In genomic region chr7:37366006-37366405, GRCm38 (mm10) we compare ENCODE assay signal across 18 mouse cellular contexts.
DNase-seq lines count a peak whose midpoint lies in the region; ATAC-seq and TF ChIP-seq lines count a peak whose summit lies in the region.
"Had no signal": no experiment of that assay in that cellular context is flagged by ENCODE, and none has a peak within 500 bp of the region (broad histone marks: within the 10 kb centered on the region; RNA-seq: fewer than 3 reads in every experiment).

No protein-coding gene starts in this region.

- peaks cover 61% of the 10 kb centered on the region for H3K4me1 ChIP-seq in forebrain, embryonic 10.5 days
- H3K4me1 ChIP-seq in forebrain, embryonic 13.5 days = peaks cover 46% of the 10 kb centered on the region
- H3K4me1 ChIP-seq in midbrain, embryonic 10.5 days = peaks cover 58% of the 10 kb centered on the region
- peaks cover 28% of the 10 kb centered on the region for H3K4me1 ChIP-seq in midbrain, embryonic 16.5 days (ENCODE audit: control insufficient read depth, insufficient read depth, low read length)
- H3K4me1 ChIP-seq in lung, adult 2 months (ENCODE audit: control insufficient read depth, insufficient read depth, low read length) = 0 out of 2 replicates have a peak, but pooled peaks cover 2% of the 10 kb centered on the region

- peak overlapping the region; percentile 90 for H3K27ac ChIP-seq in forebrain, embryonic 10.5 days
- H3K27ac ChIP-seq in forebrain, embryonic 13.5 days = no peak overlapping the region
- H3K27ac ChIP-seq in midbrain, embryonic 10.5 days (replicated peaks) = peak overlapping the region; percentile 87
- no peak overlapping the region for H3K27ac ChIP-seq in midbrain, embryonic 16.5 days (ENCODE audit: low read length)
- H3K27ac ChIP-seq: hindbrain, embryonic 15.5 days; limb, embryonic 12.5 days; liver, embryonic 13.5 days; macrophage had no signal

- H3K36me3 ChIP-seq in forebrain, embryonic 10.5 days (replicated peaks) = no peaks in the 10 kb centered on the region
- no peaks in the 10 kb centered on the region for H3K36me3 ChIP-seq in forebrain, embryonic 13.5 days (ENCODE audit: poor library complexity, severe bottlenecking)
- H3K36me3 ChIP-seq in midbrain, embryonic 10.5 days = no peaks in the 10 kb centered on the region
- H3K36me3 ChIP-seq in midbrain, embryonic 16.5 days (ENCODE audit: control insufficient read depth, insufficient read depth, low read length) = no peaks in the 10 kb centered on the region
- H3K36me3 ChIP-seq: hindbrain, embryonic 15.5 days; limb, embryonic 12.5 days; liver, embryonic 13.5 days had no signal

- TF ChIP-seq CTCF in lung, adult 2 months (IDR thresholded peaks at IDR 0.05; ENCODE audit: insufficient read depth, low read length) = no peak

- TF ChIP-seq POLR2A in lung, adult 2 months (IDR thresholded peaks at IDR 0.05; ENCODE audit: borderline replicate concordance, extremely low read depth, low read depth, low read length) = no peak

- H3K9ac ChIP-seq in forebrain, embryonic 13.5 days = no peak overlapping the region
- H3K9ac ChIP-seq in midbrain, embryonic 16.5 days (ENCODE audit: low read depth, low read length) = no peak overlapping the region
- H3K9ac ChIP-seq: hindbrain, embryonic 15.5 days; limb, embryonic 12.5 days; liver, embryonic 13.5 days had no signal

- H3K9me3 ChIP-seq in forebrain, embryonic 10.5 days = no peaks in the 10 kb centered on the region
- no peaks in the 10 kb centered on the region for H3K9me3 ChIP-seq in forebrain, embryonic 13.5 days (replicated peaks)
- H3K9me3 ChIP-seq in midbrain, embryonic 10.5 days (replicated peaks) = no peaks in the 10 kb centered on the region
- no peaks in the 10 kb centered on the region for H3K9me3 ChIP-seq in midbrain, embryonic 16.5 days (replicated peaks; ENCODE audit: control insufficient read depth, low read length, poor library complexity, severe bottlenecking)
- H3K9me3 ChIP-seq: hindbrain, embryonic 15.5 days; limb, embryonic 12.5 days; liver, embryonic 13.5 days had no signal

- no peak overlapping the region for H3K4me3 ChIP-seq in forebrain, embryonic 10.5 days
- H3K4me3 ChIP-seq in forebrain, embryonic 13.5 days = no peak overlapping the region
- H3K4me3 ChIP-seq in midbrain, embryonic 10.5 days = no peak overlapping the region
- H3K4me3 ChIP-seq in midbrain, embryonic 16.5 days (ENCODE audit: low read depth, low read length) = no peak overlapping the region
- H3K4me3 ChIP-seq in lung, adult 2 months (replicated peaks; ENCODE audit: extremely low read depth, low read depth, low read length) = no peak overlapping the region
- H3K4me3 ChIP-seq: hindbrain, embryonic 15.5 days; limb, embryonic 12.5 days; liver, embryonic 13.5 days had no signal

- H3K4me2 ChIP-seq in forebrain, embryonic 13.5 days = no peak overlapping the region
- no peak overlapping the region for H3K4me2 ChIP-seq in midbrain, embryonic 16.5 days (ENCODE audit: low read length)
- H3K4me2 ChIP-seq: hindbrain, embryonic 15.5 days; limb, embryonic 12.5 days; liver, embryonic 13.5 days had no signal

- 94% methylated on average over 19 of the region's 19 CpGs for WGBS in forebrain, embryonic 10.5 days
- 78% methylated on average over 19 of the region's 19 CpGs for WGBS in forebrain, embryonic 13.5 days
- WGBS in midbrain, embryonic 10.5 days = 88% methylated on average over 19 of the region's 19 CpGs
- 66% methylated on average over 19 of the region's 19 CpGs for WGBS in midbrain, embryonic 16.5 days
- 58% methylated on average over 19 of the region's 19 CpGs for WGBS in lung, adult 2 months

- ATAC-seq in forebrain, embryonic 13.5 days = no peak
- no peak for ATAC-seq in midbrain, embryonic 16.5 days
- ATAC-seq: activated CD4-positive, CD25-positive, alpha-beta regulatory T cell, adult 4 months had no signal

- peaks cover under 1% of the 10 kb centered on the region; the same call in 1 of the 2 replicates for H3K27me3 ChIP-seq in forebrain, embryonic 10.5 days (ENCODE audit: poor library complexity, severe bottlenecking)
- H3K27me3 ChIP-seq in forebrain, embryonic 13.5 days = no peaks in the 10 kb centered on the region
- H3K27me3 ChIP-seq in midbrain, embryonic 10.5 days (ENCODE audit: low read depth, poor library complexity, severe bottlenecking) = peaks cover 9% of the 10 kb centered on the region; the same call in 1 of the 2 replicates
- no peaks in the 10 kb centered on the region for H3K27me3 ChIP-seq in midbrain, embryonic 16.5 days (ENCODE audit: control insufficient read depth, insufficient read depth, low read depth, low read length)
- H3K27me3 ChIP-seq: hindbrain, embryonic 15.5 days; limb, embryonic 12.5 days had no signal

- no peak for DNase-seq in forebrain, embryonic 10.5 days (ENCODE audit: extremely low spot score, low spot score)
- no peak for DNase-seq in midbrain, embryonic 10.5 days (ENCODE audit: low spot score)
- DNase-seq in lung, adult 2 months = peak; percentile 13
- peak; percentile 14 for DNase-seq in lung, postnatal 25 days (ENCODE audit: low spot score)
- no peak for DNase-seq in layer of hippocampus, adult 8-10 months (ENCODE audit: low spot score in 2 of 2)
- no peak for DNase-seq in thymus, postnatal 14 days
- DNase-seq: adrenal gland, adult 8-10 months; cerebellum, adult 9-10 months; heart, postnatal 36 days; kidney, adult 2 months; kidney, postnatal 10 days; liver, embryonic 13.5 days had no signal

Comparison
In these comparisons a context has a peak if more than half of its experiments do, and no peak if none do; other contexts are left out.
1. H3K27ac ChIP-seq: peak in forebrain, embryonic 10.5 days (single experiment) and midbrain, embryonic 10.5 days (single experiment); none in forebrain, embryonic 13.5 days (single experiment) and midbrain, embryonic 16.5 days (single experiment).
2. DNase-seq: peak in lung, adult 2 months (single experiment) and lung, postnatal 25 days (single experiment); none in forebrain, embryonic 10.5 days (single experiment), midbrain, embryonic 10.5 days (single experiment), layer of hippocampus, adult 8-10 months (0 of 2) and thymus, postnatal 14 days (single experiment).